Mouse (Mus musculus): ENCODE measurements around the gene Sp8.

Gene Sp8

DNA sequence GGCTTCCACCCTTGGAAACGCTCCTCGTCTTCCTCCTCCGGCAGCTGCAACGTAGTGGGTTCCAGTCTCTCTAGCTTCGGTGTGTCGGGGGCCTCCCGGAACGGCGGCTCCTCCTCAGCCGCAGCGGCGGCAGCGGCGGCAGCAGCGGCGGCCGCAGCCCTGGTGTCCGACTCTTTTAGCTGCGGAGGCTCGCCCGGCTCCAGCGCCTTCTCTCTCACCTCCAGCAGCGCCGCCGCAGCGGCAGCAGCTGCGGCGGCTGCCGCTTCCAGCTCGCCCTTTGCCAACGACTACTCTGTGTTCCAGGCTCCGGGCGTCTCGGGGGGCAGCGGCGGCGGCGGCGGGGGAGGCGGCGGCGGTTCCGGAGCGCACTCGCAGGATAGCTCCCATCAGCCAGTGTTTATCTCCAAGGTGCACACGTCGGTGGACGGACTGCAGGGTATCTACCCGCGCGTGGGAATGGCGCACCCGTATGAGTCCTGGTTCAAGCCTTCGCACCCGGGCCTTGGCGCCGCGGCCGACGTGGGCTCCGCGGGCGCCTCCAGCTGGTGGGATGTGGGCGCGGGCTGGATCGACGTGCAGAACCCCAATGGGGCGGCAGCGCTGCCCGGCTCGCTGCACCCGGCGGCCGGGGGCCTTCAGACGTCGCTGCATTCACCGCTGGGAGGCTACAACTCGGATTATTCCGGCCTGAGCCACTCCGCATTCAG lies 2.5 kb downstream of the Sp8 start:
- no peak for DNase-seq (ENCODE audit: low spot score)

- DNase-seq (ENCODE audit: low spot score) = no peak
These were observed 3.2 kb downstream of the Sp8 start for GRCm38 (mm10) chr12:118849203-118849861.

GRCm38 (mm10) chr12:118849996-118850395 lies 3.9 kb downstream of the Sp8 start:
- DNase-seq (ENCODE audit: low spot score) = no peak

DNA sequence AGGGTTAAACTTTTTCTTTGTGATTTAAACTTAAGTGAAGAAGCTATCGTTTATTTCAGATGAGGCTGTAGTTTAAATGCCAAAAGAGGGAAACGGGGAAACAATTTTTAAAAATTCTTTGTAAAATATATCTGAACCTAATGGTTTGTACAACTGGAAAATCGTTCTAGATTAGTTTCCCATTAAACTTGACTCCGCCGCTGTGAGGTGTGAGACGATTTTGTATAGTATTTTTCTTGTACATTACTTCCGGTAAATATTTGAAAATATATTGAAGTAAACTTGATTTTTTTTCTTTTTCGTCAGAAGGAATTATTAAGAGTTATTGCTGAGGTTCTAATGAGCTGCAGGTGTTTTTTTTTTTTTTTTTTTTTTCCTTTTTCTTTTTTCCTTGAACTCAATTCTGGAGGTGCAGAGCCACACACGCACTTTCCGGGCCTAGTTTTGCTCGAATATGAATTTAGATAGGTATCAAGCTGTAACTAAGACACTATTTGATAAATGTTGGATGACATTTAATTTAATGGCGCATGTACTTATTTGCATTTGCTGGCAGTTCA lies 4.8 kb downstream of the Sp8 start:
- no peak for DNase-seq (ENCODE audit: low spot score)

DNA sequence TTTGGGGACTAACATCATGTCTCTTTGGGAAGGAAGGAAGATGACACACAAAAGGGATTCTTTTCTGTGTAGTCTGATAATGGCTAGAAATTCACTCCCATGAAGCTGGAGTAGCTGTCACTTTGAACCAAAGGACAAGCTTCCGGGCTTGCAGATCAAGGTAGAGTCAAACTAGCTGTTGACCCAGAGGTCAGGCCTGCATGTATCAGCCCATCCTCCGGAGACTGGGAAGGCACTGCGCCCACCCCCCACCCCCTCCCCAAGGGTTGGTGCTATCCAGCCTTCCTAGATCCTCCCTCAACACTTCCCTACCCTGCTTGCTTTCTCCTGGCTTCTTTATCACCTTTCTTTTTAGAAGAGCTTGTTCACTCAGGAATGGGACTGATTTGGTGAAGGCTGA lies 7.2 kb downstream of the Sp8 start:
- no peak for DNase-seq (ENCODE audit: low spot score)

GRCm38 (mm10) chr12:118854401-118854800 lies 8.3 kb downstream of the Sp8 start:
- DNase-seq (ENCODE audit: low spot score) = no peak

DNA sequence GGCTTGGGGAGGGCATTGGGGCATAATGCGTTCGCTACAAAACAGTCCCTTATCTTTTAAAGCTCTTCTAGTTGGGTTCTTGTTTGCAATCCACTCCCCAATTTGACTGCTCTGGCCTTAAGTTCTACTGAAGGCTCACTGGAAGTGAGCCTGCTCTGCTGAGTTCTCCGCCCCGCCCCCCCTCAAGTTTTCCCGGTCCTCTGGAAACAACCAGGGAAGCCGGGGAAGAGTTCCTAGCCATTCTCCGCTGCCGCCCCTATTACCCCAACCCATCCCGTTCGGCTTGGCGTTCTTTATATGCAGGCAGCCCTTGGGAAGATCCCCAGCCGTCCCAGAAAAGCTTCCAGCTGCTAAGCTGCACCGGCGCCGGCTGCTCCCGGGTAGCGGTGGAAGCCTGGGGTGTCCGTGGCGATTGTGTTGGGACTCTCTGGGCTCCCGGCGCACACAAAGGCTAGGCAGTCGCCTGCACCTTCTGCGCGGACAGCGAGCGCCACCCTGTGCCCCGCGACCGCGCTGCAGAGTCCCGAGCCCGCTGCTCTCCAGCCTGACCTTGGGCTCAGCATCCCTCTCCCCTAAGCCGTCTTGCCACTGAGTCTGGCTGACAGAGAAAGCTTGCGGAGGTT lies 8.8 kb downstream of the Sp8 start:
- no peak for DNase-seq (ENCODE audit: low spot score)

- no peak for DNase-seq (ENCODE audit: low spot score)
These were observed 10.0 kb downstream of the Sp8 start for GRCm38 (mm10) chr12:118856151-118856550.

DNA sequence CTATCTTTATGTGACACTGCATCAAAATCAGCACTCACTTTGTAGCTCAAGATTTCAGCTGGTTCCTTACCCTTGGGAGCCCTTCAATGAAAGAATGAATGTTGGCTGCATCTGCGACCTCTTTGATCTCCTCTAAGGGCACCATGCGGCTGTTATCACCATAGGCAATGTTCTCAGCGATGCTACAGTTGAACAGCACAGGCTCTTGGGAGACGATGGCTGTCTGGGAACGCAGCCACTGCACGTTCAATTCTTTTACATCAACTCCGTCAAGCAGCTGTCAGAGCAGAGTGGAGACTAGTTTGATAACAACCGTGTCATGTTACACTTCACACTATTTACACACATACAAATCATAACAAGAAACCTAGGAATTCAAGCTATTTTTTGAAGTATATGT lies 26.5 kb downstream of the Sp8 start:
- no peak for DNase-seq (ENCODE audit: low spot score)

GRCm38 (mm10) chr12:118882790-118883189 lies 36.7 kb downstream of the Sp8 start:
- DNase-seq (ENCODE audit: low spot score) = no peak

DNA sequence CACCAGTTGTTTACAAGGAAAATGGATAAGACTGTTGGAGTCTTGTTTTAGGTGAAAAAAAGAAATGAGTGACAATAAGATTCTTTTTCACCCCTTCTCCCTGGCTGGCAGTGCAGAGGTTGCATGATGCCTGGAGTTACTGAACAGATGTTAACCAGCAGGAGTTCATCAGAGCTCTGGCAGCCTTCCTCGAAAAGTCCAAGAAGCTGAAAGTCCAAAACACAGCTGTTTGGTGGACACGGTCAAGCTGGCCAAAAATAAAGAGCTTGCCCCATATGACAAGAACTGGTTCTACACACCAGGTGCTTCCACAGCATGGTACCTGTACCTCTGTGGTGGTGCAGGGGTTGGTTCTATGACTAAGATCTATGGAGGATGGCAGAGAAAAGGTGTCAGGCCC lies 41.8 kb downstream of the Sp8 start:
- DNase-seq (ENCODE audit: low spot score) = no peak

Data from spleen, adult 12 weeks (tissue).